Mouse (Mus musculus) midbrain, postnatal 0 days (tissue): ENCODE results near the gene Ier3. TPM values are rescaled to one million over a fixed set of nuclear protein-coding genes. Genes with fewer than 3 reads are reported as not detected.

Source experiments
- ATAC-seq: fragments of 200-750 bp; cut with Nextera tagmentation; 2 replicates; pipeline ENCODE4 v1.8.0; 2017; ENCODE audit warnings: moderate number of reproducible peaks, mild to moderate bottlenecking, moderate TSS enrichment, moderate library complexity; ENCODE audit not compliant: low FRiP score
- DNase-seq: peaks from one replicate; pipeline ENCODE4 v3.0.0-alpha.2; 2015; ENCODE audit warnings: low spot score
- H3K27ac ChIP-seq: fragments of 300-500 bp; sonication (generic); 2 replicates; pipeline ENCODE4 v1.5.1; 2014; ENCODE audit warnings: low read depth, mild to moderate bottlenecking, low read length, mixed read lengths
- H3K27me3 ChIP-seq: fragments of 300-500 bp; sonication (generic); 2 replicates; pipeline ENCODE4 v1.6.1; 2014; ENCODE audit warnings: low read length, control low read depth, mixed read lengths; ENCODE audit not compliant: insufficient read depth
- H3K36me3 ChIP-seq: fragments of 300-500 bp; sonication (generic); 2 replicates; pipeline ENCODE4 v1.6.1; 2014; ENCODE audit warnings: low read length, control low read depth, mixed read lengths; ENCODE audit not compliant: insufficient read depth
- H3K4me1 ChIP-seq: fragments of 300-500 bp; sonication (generic); 2 replicates; pipeline ENCODE4 v1.6.1; 2014; ENCODE audit warnings: mild to moderate bottlenecking, control low read depth, antibody characterized with exemption, low read length, mixed read lengths; ENCODE audit not compliant: insufficient read depth
- H3K4me2 ChIP-seq: fragments of 300-500 bp; sonication (generic); 2 replicates; pipeline ENCODE4 v1.6.1; 2014; ENCODE audit warnings: low read depth, mild to moderate bottlenecking, low read length, mixed read lengths; ENCODE audit not compliant: poor library complexity, severe bottlenecking
- H3K4me3 ChIP-seq: fragments of 300-500 bp; sonication (generic); 2 replicates; pipeline ENCODE4 v1.5.1; 2014; ENCODE audit warnings: low read depth, mild to moderate bottlenecking, low read length, moderate library complexity
- H3K9ac ChIP-seq: fragments of 300-500 bp; sonication (generic); replicated peaks from 2 replicates; pipeline ENCODE4 v1.6.1; 2014; ENCODE audit warnings: mild to moderate bottlenecking, low read length, moderate library complexity, mixed read lengths; ENCODE audit not compliant: poor library complexity, severe bottlenecking
- H3K9me3 ChIP-seq: fragments of 300-500 bp; sonication (generic); 2 replicates; pipeline ENCODE4 v1.6.1; 2016; ENCODE audit warnings: low read length, control low read depth
- CTCF ChIP-seq: IDR thresholded peaks from 2 replicates; pipeline ENCODE4 v1.5.1; 2016; ENCODE audit warnings: antibody characterized with exemption, mild to moderate bottlenecking
- WGBS: fragments of 180-500 bp; shearing (Covaris S2); extraction: QIAGEN DNeasy Blood & Tissue Kit; methylation state at CpG from one replicate; pipeline ENCODE4 v1.1.7; 2014; 5-methylcytosine and 5-hydroxymethylcytosine counted together
- microRNA-seq: library from miRNA; unstranded; fragments of <30 nt; microRNA quantifications from one replicate; pipeline ENCODE4, GENCODE M21; 2016; ENCODE audit warnings: borderline number of aligned reads
- polyA plus RNA-seq: library from polyadenylated mRNA; unstranded; fragments of >200 nt; fragmentation: Nextera tagmentation; extraction: Ambion mirVana; gene quantifications from 2 replicates; pipeline ENCODE4 v1.2.1, GENCODE M21; 2015
- total RNA-seq: library from RNA; depleted of rRNA; stranded (reverse); fragments of >200 nt; gene quantifications from 2 replicates; pipeline ENCODE4 v1.2.3, GENCODE M21; 2014; rRNA removed

Gene Ier3
- total and polyA plus RNA-seq, 2 experiments from 2014 or later = 10.9 to 12.2 TPM

GRCm38 (mm10) chr17:35868961-35869345 is 47.5 kb downstream of the Ier3 start:
- Histone ChIP-seq H3K27me3 (no peaks in the 10 kb centered on the region), H3K4me3 (peak overlapping the region; percentile 76), H3K27ac (peak overlapping the region; percentile 33; the same call in 1 of the 2 replicates), H3K36me3 (no peaks in the 10 kb centered on the region), H3K4me2 (peak overlapping the region; percentile 91), H3K9ac (peak overlapping the region; percentile 69), H3K4me1 (peaks cover 24% of the 10 kb centered on the region), H3K9me3 (no peaks in the 10 kb centered on the region)
- TF ChIP-seq CTCF = no peak
- 3% methylated on average over 7 of the region's 7 CpGs for WGBS
- DNase-seq (no peak), ATAC-seq (no peak)

GRCm38 (mm10) chr17:35869346-35870067 is 48.0 kb downstream of the Ier3 start:
- H3K4me3 ChIP-seq = peak overlapping the region; percentile 76
- peaks cover 24% of the 10 kb centered on the region for H3K4me1 ChIP-seq
- H3K36me3 ChIP-seq = no peaks in the 10 kb centered on the region
- no peaks in the 10 kb centered on the region for H3K27me3 ChIP-seq
- H3K27ac ChIP-seq = peak overlapping the region; percentile 57
- peak overlapping the region; percentile 69 for H3K9ac ChIP-seq
- no peaks in the 10 kb centered on the region for H3K9me3 ChIP-seq
- H3K4me2 ChIP-seq = peak overlapping the region; percentile 91
- DNase-seq = peak; percentile 21
- ATAC-seq = no peak
- TF ChIP-seq CTCF = no peak
- WGBS = 2% methylated on average over 7 of the region's 7 CpGs

GRCm38 (mm10) chr17:35870151-35870883 is 48.8 kb downstream of the Ier3 start:
- peak overlapping the region; percentile 69 for H3K9ac ChIP-seq
- DNase-seq = no peak
- ATAC-seq = no peak
- H3K9me3 ChIP-seq = no peaks in the 10 kb centered on the region
- H3K27me3 ChIP-seq = no peaks in the 10 kb centered on the region
- H3K27ac ChIP-seq = peak overlapping the region; percentile 57
- peak overlapping the region; percentile 91 for H3K4me2 ChIP-seq
- WGBS = 69% methylated on average over 9 of the region's 9 CpGs
- H3K4me1 ChIP-seq = peaks cover 22% of the 10 kb centered on the region
- peak overlapping the region; percentile 76 for H3K4me3 ChIP-seq
- peaks cover 4% of the 10 kb centered on the region; the same call in 1 of the 2 replicates for H3K36me3 ChIP-seq
- TF ChIP-seq CTCF = no peak

- peak overlapping the region; percentile 69 for H3K9ac ChIP-seq
Measured at GRCm38 (mm10) chr17:35870884-35871696, 49.6 kb downstream of the Ier3 start.

More at GRCm38 (mm10) chr17:35870884-35871696, 49.6 kb downstream of the Ier3 start:
- ATAC-seq (no peak), DNase-seq (no peak)
- Histone ChIP-seq H3K4me2 (peak overlapping the region; percentile 91), H3K27me3 (no peaks in the 10 kb centered on the region), H3K27ac (peak overlapping the region; percentile 57; the same call in 1 of the 2 replicates), H3K4me3 (peak overlapping the region; percentile 76; the same call in 1 of the 2 replicates), H3K36me3 (peaks cover 4% of the 10 kb centered on the region; the same call in 1 of the 2 replicates), H3K9me3 (no peaks in the 10 kb centered on the region), H3K4me1 (peaks cover 22% of the 10 kb centered on the region)
- WGBS = 90% methylated on average over 8 of the region's 8 CpGs
- TF ChIP-seq CTCF = peak; percentile 72

Small RNA genes lying within 50 kb of the gene (microRNA-seq; reads per million reads assigned to microRNA genes)
- gene Gm28033 = not detected

Other genes starting within 250 kb of the Ier3 start
- not detected in 2 replicates for gene Sfta2, start 220.1 kb upstream of the Ier3 start, total RNA-seq
- not detected in 2 replicates for gene Sfta2, start 220.1 kb upstream of the Ier3 start, polyA plus RNA-seq
- gene Gm9573, start 195.0 kb upstream of the Ier3 start, total RNA-seq = not detected in 2 replicates
- gene Gm9573, start 195.0 kb upstream of the Ier3 start, polyA plus RNA-seq = not detected in 2 replicates
- 0.77 TPM in 1 of 2 replicates, not detected in the other for gene Mucl3, start 178.0 kb upstream of the Ier3 start, total RNA-seq
- gene Mucl3, start 178.0 kb upstream of the Ier3 start, polyA plus RNA-seq = not detected in 2 replicates
- gene Vars2, start 154.1 kb upstream of the Ier3 start, total RNA-seq = 43.0 and 49.2 TPM in 2 replicates
- gene Vars2, start 154.1 kb upstream of the Ier3 start, polyA plus RNA-seq = 13.8 and 15.9 TPM in 2 replicates
- 20.6 and 27.7 TPM in 2 replicates for gene Gtf2h4, start 147.9 kb upstream of the Ier3 start, total RNA-seq
- 17.8 and 18.4 TPM in 2 replicates for gene Gtf2h4, start 147.9 kb upstream of the Ier3 start, polyA plus RNA-seq
- gene Ddr1, start 117.1 kb upstream of the Ier3 start, total RNA-seq = 82.8 and 100 TPM in 2 replicates
- 48.5 and 49.3 TPM in 2 replicates for gene Ddr1, start 117.1 kb upstream of the Ier3 start, polyA plus RNA-seq
- 112 and 122 TPM in 2 replicates for gene Flot1, start 1.5 kb downstream of the Ier3 start, total RNA-seq
- 124 and 140 TPM in 2 replicates for gene Flot1, start 1.5 kb downstream of the Ier3 start, polyA plus RNA-seq
- 3,416 and 3,526 TPM in 2 replicates for gene Tubb5, start 16.6 kb downstream of the Ier3 start, total RNA-seq
- 1,872 and 1,886 TPM in 2 replicates for gene Tubb5, start 16.6 kb downstream of the Ier3 start, polyA plus RNA-seq
- 22.4 and 22.6 TPM in 2 replicates for gene Mdc1, start 19.8 kb downstream of the Ier3 start, total RNA-seq
- 3.7 and 4.7 TPM in 2 replicates for gene Mdc1, start 19.8 kb downstream of the Ier3 start, polyA plus RNA-seq
- gene Nrm, start 39.6 kb downstream of the Ier3 start, total RNA-seq = 7.6 and 12.1 TPM in 2 replicates
- gene Nrm, start 39.6 kb downstream of the Ier3 start, polyA plus RNA-seq = 11.0 and 11.8 TPM in 2 replicates
- 16.2 and 33.0 TPM in 2 replicates for gene Ppp1r18, start 43.9 kb downstream of the Ier3 start, total RNA-seq
- 14.1 and 14.4 TPM in 2 replicates for gene Ppp1r18, start 43.9 kb downstream of the Ier3 start, polyA plus RNA-seq
- gene Dhx16, start 58.1 kb downstream of the Ier3 start, total RNA-seq = 26.7 and 27.7 TPM in 2 replicates
- gene Dhx16, start 58.1 kb downstream of the Ier3 start, polyA plus RNA-seq = 23.6 and 25.1 TPM in 2 replicates
- 43.5 and 47.7 TPM in 2 replicates for gene 2310061I04Rik, start 75.7 kb downstream of the Ier3 start, total RNA-seq
- gene 2310061I04Rik, start 75.7 kb downstream of the Ier3 start, polyA plus RNA-seq = 88.3 and 89.3 TPM in 2 replicates
- 199 and 216 TPM in 2 replicates for gene Atat1, start 88.4 kb downstream of the Ier3 start, total RNA-seq
- gene Atat1, start 88.4 kb downstream of the Ier3 start, polyA plus RNA-seq = 326 and 332 TPM in 2 replicates
- gene Mrps18b, start 94.7 kb downstream of the Ier3 start, total RNA-seq = 37.2 and 46.6 TPM in 2 replicates
- gene Mrps18b, start 94.7 kb downstream of the Ier3 start, polyA plus RNA-seq = 55.7 and 57.4 TPM in 2 replicates
- gene Ppp1r10, start 94.8 kb downstream of the Ier3 start, total RNA-seq = 39.3 and 52.8 TPM in 2 replicates
- gene Ppp1r10, start 94.8 kb downstream of the Ier3 start, polyA plus RNA-seq = 23.0 and 24.8 TPM in 2 replicates
- gene Abcf1, start 148.1 kb downstream of the Ier3 start, total RNA-seq = 61.8 and 67.0 TPM in 2 replicates
- gene Abcf1, start 148.1 kb downstream of the Ier3 start, polyA plus RNA-seq = 89.0 and 100 TPM in 2 replicates
- 94.9 and 117 TPM in 2 replicates for gene Gnl1, start 158.2 kb downstream of the Ier3 start, total RNA-seq
- gene Gnl1, start 158.2 kb downstream of the Ier3 start, polyA plus RNA-seq = 80.8 and 82.8 TPM in 2 replicates
- 43.9 and 57.8 TPM in 2 replicates for gene Prr3, start 158.6 kb downstream of the Ier3 start, total RNA-seq
- gene Prr3, start 158.6 kb downstream of the Ier3 start, polyA plus RNA-seq = 97.0 and 100 TPM in 2 replicates
- gene H2-T24, start 198.9 kb downstream of the Ier3 start, total RNA-seq = 0.16 and 1.7 TPM in 2 replicates
- gene H2-T24, start 198.9 kb downstream of the Ier3 start, polyA plus RNA-seq = 5.3 and 7.2 TPM in 2 replicates
- gene H2-T23, start 211.2 kb downstream of the Ier3 start, total RNA-seq = 6.1 and 9.2 TPM in 2 replicates
- gene H2-T23, start 211.2 kb downstream of the Ier3 start, polyA plus RNA-seq = 6.4 and 7.3 TPM in 2 replicates
- gene H2-T22, start 221.1 kb downstream of the Ier3 start, total RNA-seq = 11.5 and 11.8 TPM in 2 replicates
- 7.1 and 8.3 TPM in 2 replicates for gene H2-T22, start 221.1 kb downstream of the Ier3 start, polyA plus RNA-seq
- gene Gm6034, start 221.3 kb downstream of the Ier3 start, total RNA-seq = 0.16 TPM in 1 of 2 replicates, not detected in the other
- not detected in 2 replicates for gene Gm6034, start 221.3 kb downstream of the Ier3 start, polyA plus RNA-seq
- 0.19 TPM in 1 of 2 replicates, not detected in the other for gene Gm11127, start 236.7 kb downstream of the Ier3 start, total RNA-seq
- gene Gm11127, start 236.7 kb downstream of the Ier3 start, polyA plus RNA-seq = 0.12 TPM in 1 of 2 replicates, not detected in the other